Mouse (Mus musculus) liver, embryonic 16.5 days (tissue): ENCODE measurements at regions not wholly inside any gene's neighbourhood (a gene's known extent, or its start where the extent isn't known, plus 50 kb on each side); places are given as distances from the start of the nearest gene placed in this dataset.
"Not testable (repeated sequence)": the region's sequence is repeated elsewhere in the genome, so short reads cannot be mapped to it uniquely, and the experiment has no call there.

Experiments used
- ATAC-seq: fragments of 200-750 bp; cut with Nextera tagmentation; 2 replicates; pipeline ENCODE4 v1.8.0; 2017; ENCODE audit warnings: low read depth, mild to moderate bottlenecking, moderate number of reproducible peaks, moderate library complexity
- H3K27ac ChIP-seq: fragments of 300-500 bp; sonication (generic); 2 replicates; pipeline ENCODE4 v1.5.1; 2014; ENCODE audit warnings: mild to moderate bottlenecking, low read length
- H3K27me3 ChIP-seq: fragments of 300-500 bp; sonication (generic); 2 replicates; pipeline ENCODE4 v1.6.1; 2014; ENCODE audit warnings: low read depth, low read length, mixed read lengths; ENCODE audit not compliant: control insufficient read depth, insufficient read depth
- H3K36me3 ChIP-seq: fragments of 300-500 bp; sonication (generic); 2 replicates; pipeline ENCODE4 v1.6.1; 2014; ENCODE audit warnings: mild to moderate bottlenecking; ENCODE audit not compliant: control insufficient read depth, insufficient read depth
- H3K4me1 ChIP-seq: fragments of 300-500 bp; sonication (generic); 2 replicates; pipeline ENCODE4 v1.6.1; 2014; ENCODE audit warnings: low read depth, low read length, mixed read lengths; ENCODE audit not compliant: control insufficient read depth
- H3K4me2 ChIP-seq: fragments of 300-500 bp; sonication (generic); 2 replicates; pipeline ENCODE4 v1.6.1; 2014; ENCODE audit warnings: low read depth, low read length, mixed read lengths
- H3K4me3 ChIP-seq: fragments of 300-500 bp; sonication (generic); 2 replicates; pipeline ENCODE4 v1.5.1; 2014; ENCODE audit warnings: low read depth, mild to moderate bottlenecking, low read length
- H3K9ac ChIP-seq: fragments of 300-500 bp; sonication (generic); 2 replicates; pipeline ENCODE4 v1.6.1; 2014; ENCODE audit warnings: low read depth, low read length
- H3K9me3 ChIP-seq: fragments of 300-500 bp; sonication (generic); replicated peaks from 2 replicates; pipeline ENCODE4 v1.6.1; 2016; ENCODE audit warnings: low read length; ENCODE audit not compliant: control insufficient read depth
- WGBS: fragments of 180-500 bp; shearing (Covaris S2); extraction: QIAGEN DNeasy Blood & Tissue Kit; methylation state at CpG from one replicate; pipeline ENCODE4 v1.1.7; 2014; ENCODE audit not compliant: insufficient replicate concordance; 5-methylcytosine and 5-hydroxymethylcytosine counted together

- Histone ChIP-seq H3K27me3 (no peaks in the 10 kb centered on the region), H3K27ac (no peak overlapping the region), H3K4me2 (no peak overlapping the region), H3K9ac (no peak overlapping the region), H3K4me3 (no peak overlapping the region), H3K9me3 (no peaks in the 10 kb centered on the region), H3K4me1 (no peaks in the 10 kb centered on the region), H3K36me3 (no peaks in the 10 kb centered on the region)
- ATAC-seq, result no peak
- WGBS, result 53% methylated on average over 1 of the region's 1 CpGs
Measured at GRCm38 (mm10) chr13:7007091-7007490, 358.5 kb upstream of the Pfkp start.

GRCm38 (mm10) chr13:6998508-6999278 is 350.1 kb upstream of the Pfkp start:
- H3K9ac ChIP-seq, ATAC-seq, H3K27ac ChIP-seq, H3K4me3 ChIP-seq, H3K36me3 ChIP-seq, H3K4me2 ChIP-seq, H3K9me3 ChIP-seq, H3K27me3 ChIP-seq, H3K4me1 ChIP-seq: not testable (repeated sequence)
- WGBS, result 54% methylated on average over 10 of the region's 10 CpGs

DNA sequence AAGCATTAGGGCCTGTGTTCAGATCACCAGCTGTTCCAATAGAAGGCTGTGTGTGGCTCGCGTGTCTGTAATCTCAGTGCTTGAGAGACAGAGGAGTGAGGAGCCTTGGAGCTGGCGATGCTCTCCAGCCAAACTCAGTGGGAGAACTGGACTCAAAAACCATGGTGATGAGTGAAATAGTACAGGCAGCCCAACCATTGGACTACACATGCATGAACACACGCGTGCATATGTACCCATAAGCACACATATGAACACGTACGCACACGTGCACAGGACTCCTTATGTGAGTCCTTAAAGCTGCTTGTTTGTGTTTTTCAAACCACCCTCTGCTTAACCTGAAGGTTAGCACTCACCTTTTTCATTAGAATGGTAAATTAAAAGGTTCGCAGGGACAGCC is 349.5 kb upstream of the Pfkp start:
- H3K9ac ChIP-seq, result no peak overlapping the region
- H3K9me3 ChIP-seq, result no peaks in the 10 kb centered on the region
- H3K4me1 ChIP-seq, result no peaks in the 10 kb centered on the region
- no peaks in the 10 kb centered on the region for H3K27me3 ChIP-seq
- H3K36me3 ChIP-seq, result no peaks in the 10 kb centered on the region
- 70% methylated on average over 9 of the region's 9 CpGs for WGBS
- ATAC-seq, result no peak
- H3K4me2 ChIP-seq, result no peak overlapping the region
- H3K27ac ChIP-seq, result no peak overlapping the region
- H3K4me3 ChIP-seq, result no peak overlapping the region

DNA sequence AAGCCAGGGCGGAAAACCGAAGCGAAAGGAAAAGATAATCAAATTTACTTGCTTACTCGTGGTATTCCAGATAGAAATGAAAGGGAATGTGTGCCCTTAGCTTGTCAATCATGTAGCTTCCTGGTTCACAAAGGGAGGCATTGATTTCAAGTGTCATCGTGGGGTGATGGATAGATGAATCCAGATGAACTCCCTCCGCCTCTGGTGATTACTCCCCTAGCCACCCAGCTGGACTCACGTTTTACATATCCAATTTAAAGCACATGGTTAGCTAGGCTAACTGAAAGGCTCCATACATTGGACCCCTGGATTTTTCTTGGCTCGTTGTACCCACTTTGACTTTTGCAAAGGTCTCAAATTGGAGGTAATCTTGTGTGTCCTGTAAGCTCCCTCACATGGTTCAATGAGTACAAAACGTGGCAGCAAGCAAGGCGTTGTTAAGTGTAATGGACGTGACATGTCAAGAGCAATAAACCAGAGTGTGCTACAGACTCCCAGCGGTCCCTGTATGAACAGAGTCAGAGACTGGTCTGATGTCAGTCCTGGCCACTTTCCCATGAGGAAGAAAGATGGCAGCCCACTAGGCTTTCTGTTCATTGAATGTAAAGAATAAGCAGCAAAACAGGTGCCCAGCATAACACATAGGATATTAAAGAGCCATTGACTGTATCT is 343.9 kb upstream of the Pfkp start:
- 54% methylated on average over 12 of the region's 12 CpGs for WGBS
- no peak for ATAC-seq
- no peaks in the 10 kb centered on the region for H3K4me1 ChIP-seq

GRCm38 (mm10) chr13:6991714-6992113 is 343.1 kb upstream of the Pfkp start:
- Histone ChIP-seq H3K36me3 (no peaks in the 10 kb centered on the region), H3K4me3 (no peak overlapping the region), H3K4me2 (no peak overlapping the region), H3K4me1 (no peaks in the 10 kb centered on the region), H3K27ac (no peak overlapping the region), H3K9me3 (no peaks in the 10 kb centered on the region), H3K9ac (no peak overlapping the region), H3K27me3 (no peaks in the 10 kb centered on the region)
- 39% methylated on average over 2 of the region's 2 CpGs for WGBS
- no peak for ATAC-seq

More for the DNA sequence above, 343.9 kb upstream of the Pfkp start:
- Histone ChIP-seq H3K27ac (no peak overlapping the region), H3K4me3 (no peak overlapping the region), H3K4me2 (no peak overlapping the region), H3K36me3 (no peaks in the 10 kb centered on the region), H3K27me3 (no peaks in the 10 kb centered on the region), H3K9me3 (no peaks in the 10 kb centered on the region), H3K9ac (no peak overlapping the region)

- Histone ChIP-seq H3K4me3 (no peak overlapping the region), H3K27ac (no peak overlapping the region), H3K9ac (no peak overlapping the region), H3K4me2 (no peak overlapping the region), H3K9me3 (no peaks in the 10 kb centered on the region), H3K4me1 (no peaks in the 10 kb centered on the region), H3K27me3 (no peaks in the 10 kb centered on the region), H3K36me3 (no peaks in the 10 kb centered on the region)
- no peak for ATAC-seq
- WGBS, result 63% methylated on average over 23 of the region's 23 CpGs
Measured at GRCm38 (mm10) chr13:6985012-6985996, 336.7 kb upstream of the Pfkp start.

DNA sequence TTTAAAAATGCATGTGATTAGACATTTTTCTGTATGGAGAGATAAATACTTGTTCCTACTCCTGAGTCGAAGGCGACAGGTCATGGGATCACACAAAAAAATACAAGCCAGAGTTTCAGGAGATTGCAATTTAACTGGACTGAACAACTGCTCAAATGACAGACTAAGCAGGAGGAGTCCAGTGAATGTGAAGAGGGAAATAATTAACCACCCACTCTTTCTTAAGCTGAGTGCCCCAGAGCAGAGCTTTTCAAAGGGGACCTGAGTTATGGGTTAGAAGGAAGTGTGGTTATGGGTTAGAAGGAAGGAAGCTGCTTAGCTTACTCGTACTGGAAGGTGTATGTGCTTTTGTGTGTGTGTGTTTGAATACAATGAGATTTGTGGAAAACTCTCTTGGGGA is 307.1 kb upstream of the Pfkp start:
- Histone ChIP-seq H3K9me3 (no peaks in the 10 kb centered on the region), H3K27ac (no peak overlapping the region), H3K27me3 (no peaks in the 10 kb centered on the region), H3K9ac (no peak overlapping the region), H3K4me2 (no peak overlapping the region), H3K36me3 (no peaks in the 10 kb centered on the region), H3K4me1 (no peaks in the 10 kb centered on the region), H3K4me3 (no peak overlapping the region)
- 42% methylated on average over 3 of the region's 3 CpGs for WGBS
- no peak for ATAC-seq

- Histone ChIP-seq H3K36me3 (no peaks in the 10 kb centered on the region), H3K9ac (no peak overlapping the region), H3K4me2 (no peak overlapping the region), H3K27ac (no peak overlapping the region), H3K4me3 (no peak overlapping the region), H3K9me3 (no peaks in the 10 kb centered on the region), H3K4me1 (no peaks in the 10 kb centered on the region), H3K27me3 (no peaks in the 10 kb centered on the region)
- no peak for ATAC-seq
Measured at GRCm38 (mm10) chr13:6924136-6924535, 275.6 kb upstream of the Pfkp start.

DNA sequence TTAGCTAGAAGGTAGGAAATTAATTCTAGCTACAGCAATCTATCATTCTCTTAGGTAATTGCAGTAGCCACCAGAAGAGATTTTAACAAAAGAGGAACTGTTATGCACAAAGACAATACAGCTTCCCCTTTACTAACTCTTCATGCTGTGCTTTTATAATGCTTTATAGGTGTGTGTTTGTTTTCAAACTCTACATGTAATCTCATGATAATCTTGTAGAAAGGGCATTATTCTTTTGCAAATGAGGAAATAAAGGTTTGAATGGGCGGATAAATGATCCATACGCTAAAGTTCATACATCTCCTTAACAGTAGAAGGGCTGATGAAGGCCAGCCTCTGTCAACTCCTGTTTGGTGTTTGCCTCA is 273.8 kb upstream of the Pfkp start:
- H3K36me3 ChIP-seq, result no peaks in the 10 kb centered on the region
- H3K4me2 ChIP-seq, result no peak overlapping the region
- H3K27ac ChIP-seq, result no peak overlapping the region
- ATAC-seq, result no peak
- no peak overlapping the region for H3K4me3 ChIP-seq
- H3K27me3 ChIP-seq, result no peaks in the 10 kb centered on the region
- no peaks in the 10 kb centered on the region for H3K4me1 ChIP-seq
- 48% methylated on average over 2 of the region's 2 CpGs for WGBS
- no peaks in the 10 kb centered on the region for H3K9me3 ChIP-seq
- no peak overlapping the region for H3K9ac ChIP-seq
